ENCODE assay signal across 8 mouse cellular contexts in genomic region chr8:11312349-11313175, GRCm38 (mm10). TPM values are rescaled to one million over a fixed set of nuclear protein-coding genes. Genes with fewer than 3 reads are reported as not detected.
DNase-seq lines count a peak whose midpoint lies in the region; ATAC-seq and TF ChIP-seq lines count a peak whose summit lies in the region.

TSS of gene Col4a2 (plus strand) at chr8:11312805.
TSS of gene Col4a1 (minus strand) at chr8:11312826.

- H3K9ac ChIP-seq in hindbrain, postnatal 0 days (replicated peaks; ENCODE audit: low read length) = peak within 1 kb of the TSS; percentile 71

- no peak for TF ChIP-seq CTCF in hindbrain, postnatal 0 days (IDR thresholded peaks at IDR 0.05; ENCODE audit: low read depth)

- no peaks in the 10 kb centered on the region for H3K9me3 ChIP-seq in hindbrain, postnatal 0 days (ENCODE audit: low read length)

- ATAC-seq in hindbrain, postnatal 0 days = peak; percentile 65

- H3K4me2 ChIP-seq in hindbrain, postnatal 0 days (ENCODE audit: low read depth, low read length) = peak within 1 kb of the TSS; percentile 89

- 1% methylated on average over 71 of the region's 87 CpGs for WGBS in hindbrain, postnatal 0 days

- DNase-seq in ZHBTc4 (ENCODE audit: low read depth, low spot score) = peak; percentile 84
- peak; percentile 81 for DNase-seq in embryo, embryonic 10.5 days (ENCODE audit: low spot score)
- DNase-seq in gastrocnemius, postnatal 25 days = peak; percentile 80
- peak; percentile 71 for DNase-seq in hindbrain, postnatal 0 days (ENCODE audit: low spot score)
- peak; percentile 64 to 71 for DNase-seq in left cerebral cortex, adult 8-10 months (ENCODE audit: low spot score in 2 of 2)
- peak; percentile 85 for DNase-seq in lung, postnatal 36 days
- DNase-seq in right cerebral cortex, postnatal 25 days = peak; percentile 88
- no peak for DNase-seq in T-cell, adult 2 months (ENCODE audit: low spot score)

- peaks cover 13% of the 10 kb centered on the region for H3K27me3 ChIP-seq in hindbrain, postnatal 0 days (ENCODE audit: insufficient read depth, low read length)

- H3K4me1 ChIP-seq in hindbrain, postnatal 0 days (ENCODE audit: insufficient read depth, low read length) = 0 out of 2 replicates have a peak, but pooled peaks cover 4% of the 10 kb centered on the region

- peak within 1 kb of the TSS; percentile 63 for H3K4me3 ChIP-seq in hindbrain, postnatal 0 days (ENCODE audit: low read length)

- no peaks in the 10 kb centered on the region for H3K36me3 ChIP-seq in hindbrain, postnatal 0 days (ENCODE audit: insufficient read depth, low read length)

- H3K27ac ChIP-seq in hindbrain, postnatal 0 days = peak within 1 kb of the TSS; percentile 67

RNA-seq across cellular contexts. Expression of gene Col4a2, which starts in this region (rescaled TPM):
- total RNA-seq in gastrocnemius, postnatal 25 days (2021) = 100 to 1,000 TPM; 101 to 136 TPM
- 76.6 and 95.8 TPM in 2 replicates for total RNA-seq in hindbrain, postnatal 0 days (2014; rRNA removed)
- polyA plus RNA-seq in hindbrain, postnatal 0 days (2015; fragmentation: Nextera tagmentation; extraction: Ambion mirVana) = 26.5 and 27.8 TPM in 2 replicates
- 10 to 100 TPM; 28.3 to 41.2 (median 29.8) TPM for total RNA-seq in left cerebral cortex, adult 8-10 months (2022)

RNA-seq across cellular contexts. Expression of gene Col4a1, which starts in this region (rescaled TPM):
- total RNA-seq in gastrocnemius, postnatal 25 days (2021) = 100 to 1,000 TPM; 206 to 284 TPM
- total RNA-seq in hindbrain, postnatal 0 days (2014; rRNA removed) = 203 and 254 TPM in 2 replicates
- polyA plus RNA-seq in hindbrain, postnatal 0 days (2015; fragmentation: Nextera tagmentation; extraction: Ambion mirVana) = 46.4 and 55.6 TPM in 2 replicates
- total RNA-seq in left cerebral cortex, adult 8-10 months (2022) = 10 to 100 TPM; 24.5 to 35.0 (median 30.3) TPM
